Mouse (Mus musculus) embryo, embryonic 11 days (tissue): ENCODE data around the gene Rad23b.
A peak's percentile ranks its signal among the peaks of the same experiment; 100 is the strongest.
"Not testable (repeated sequence)": the region's sequence is repeated elsewhere in the genome, so short reads cannot be mapped to it uniquely, and the experiment has no call there.

Experiments
- DNase-seq: peaks from one replicate; pipeline ENCODE4 v3.0.0-alpha.2; 2015

Gene Rad23b

GRCm38 (mm10) chr4:55356726-55357125 is 6.9 kb downstream of the Rad23b start:
- DNase-seq = no peak

- DNase-seq = no peak
Observed at GRCm38 (mm10) chr4:55363866-55364265, 14.0 kb downstream of the Rad23b start.

GRCm38 (mm10) chr4:55364374-55364773 is 14.5 kb downstream of the Rad23b start:
- peak; percentile 33 for DNase-seq

- DNase-seq = no peak
Observed at GRCm38 (mm10) chr4:55366014-55366413, 16.2 kb downstream of the Rad23b start.

GRCm38 (mm10) chr4:55370127-55370526 is 20.3 kb downstream of the Rad23b start:
- DNase-seq = no peak

GRCm38 (mm10) chr4:55371355-55371754 is 21.5 kb downstream of the Rad23b start:
- DNase-seq = no peak

GRCm38 (mm10) chr4:55382350-55382749 is 32.5 kb downstream of the Rad23b start:
- DNase-seq = no peak

GRCm38 (mm10) chr4:55386768-55387167 is 36.9 kb downstream of the Rad23b start:
- no peak for DNase-seq

- DNase-seq = no peak
Observed at GRCm38 (mm10) chr4:55391480-55391879, 41.6 kb downstream of the Rad23b start.

- DNase-seq = no peak
Observed at GRCm38 (mm10) chr4:55392445-55392844, 42.6 kb downstream of the Rad23b start.

- DNase-seq = peak; percentile 39
Observed at GRCm38 (mm10) chr4:55397911-55398762, 48.3 kb downstream of the Rad23b start.

GRCm38 (mm10) chr4:55398901-55399300 is 49.1 kb downstream of the Rad23b start:
- DNase-seq = no peak

- no peak for DNase-seq
Observed at GRCm38 (mm10) chr4:55405329-55405728, 55.5 kb downstream of the Rad23b start.

- no peak for DNase-seq
Observed at GRCm38 (mm10) chr4:55406558-55406957, 56.7 kb downstream of the Rad23b start.

- DNase-seq = no peak
Observed at GRCm38 (mm10) chr4:55408081-55408480, 58.2 kb downstream of the Rad23b start.

- no peak for DNase-seq
Observed at GRCm38 (mm10) chr4:55409025-55409424, 59.2 kb downstream of the Rad23b start.

- DNase-seq = not testable (repeated sequence)
Observed at GRCm38 (mm10) chr4:55409578-55410224, 59.9 kb downstream of the Rad23b start.

- DNase-seq = no peak
Observed at GRCm38 (mm10) chr4:55415864-55416263, 66.0 kb downstream of the Rad23b start.

GRCm38 (mm10) chr4:55426250-55426649 is 76.4 kb downstream of the Rad23b start:
- no peak for DNase-seq
